Mouse (Mus musculus): ENCODE data around the gene Krtap5-5. TPM values are rescaled to one million over a fixed set of nuclear protein-coding genes. Genes with fewer than 3 reads are reported as not detected.

The Krtap5-5 gene
- not detected in 2 replicates for polyA plus RNA-seq (2012; rRNA removed)

DNA sequence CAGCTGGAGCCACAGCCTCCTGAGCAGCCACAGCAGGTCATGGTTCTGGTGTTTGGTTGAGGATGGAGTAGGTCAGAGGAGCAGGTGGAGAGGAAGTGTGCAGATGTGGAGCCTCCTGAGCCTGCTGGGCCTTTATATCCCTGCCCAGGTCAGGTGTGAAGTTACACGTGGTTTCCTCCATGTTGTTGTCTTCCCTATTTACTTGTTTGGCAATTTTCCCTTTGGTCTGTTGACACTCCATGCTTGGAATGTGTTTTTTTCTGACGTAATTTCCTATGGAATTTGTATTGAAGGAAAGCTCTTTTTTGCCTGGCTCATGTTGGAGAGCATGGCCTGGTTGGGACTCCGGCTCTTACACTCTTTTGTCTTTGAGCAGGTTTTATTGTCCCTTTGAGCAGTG is at the start of gene Krtap5-5:
Gene Krtap5-5, minus strand, starts transcription at position 101 of the 400 bp plus-strand sequence.

DNA sequence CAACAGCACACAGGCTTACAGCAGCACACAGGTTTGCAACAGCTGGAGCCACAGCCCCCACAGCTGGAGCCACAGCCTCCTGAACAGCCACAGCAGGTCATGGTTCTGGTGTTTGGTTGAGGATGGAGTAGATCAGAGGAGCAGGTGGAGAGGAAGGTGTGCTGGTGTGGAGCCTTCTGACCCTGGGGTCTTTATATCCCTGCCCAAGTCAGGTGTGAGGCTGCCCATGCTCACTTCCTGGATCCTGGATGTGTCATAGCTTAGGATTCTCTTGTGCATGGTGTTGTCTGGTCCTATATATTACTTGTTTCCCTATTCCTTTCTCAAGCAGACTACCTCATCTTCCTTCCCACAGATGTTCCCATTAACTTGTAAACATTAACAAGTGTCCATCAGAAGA is 44.5 kb upstream of the Krtap5-5 start, which contains the start of gene Gm4559:
Gene Gm4559, minus strand, starts transcription at position 101 of the 400 bp plus-strand sequence.

GRCm38 (mm10) chr7:142258254-142258653 is 28.5 kb upstream of the Krtap5-5 start, which contains the start of gene Gm2431:
Gene Gm2431 (minus strand): TSS chr7:142258354.

DNA sequence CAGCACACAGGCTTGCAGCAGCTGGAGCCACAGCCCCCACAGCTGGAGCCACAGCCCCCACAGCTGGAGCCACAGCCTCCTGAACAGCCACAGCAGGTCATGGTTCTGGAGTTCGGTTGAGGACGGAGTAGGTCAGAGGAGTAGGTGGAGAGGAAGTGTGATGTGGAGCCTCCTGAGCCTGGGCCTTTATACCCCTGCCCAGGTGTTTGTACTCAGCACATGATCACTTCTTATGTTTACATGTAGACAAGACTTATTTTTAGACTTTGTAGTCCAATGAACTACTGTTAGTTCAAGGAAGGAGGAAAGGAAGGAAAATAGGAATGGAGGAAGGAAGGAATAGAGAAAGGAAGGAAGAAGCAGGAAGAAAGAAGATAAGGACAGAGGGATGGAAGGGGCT is 11.2 kb upstream of the Krtap5-5 start, which contains the start of gene Gm40460:
Gene Gm40460, minus strand, starts transcription at position 101 of the 400 bp plus-strand sequence.

DNA sequence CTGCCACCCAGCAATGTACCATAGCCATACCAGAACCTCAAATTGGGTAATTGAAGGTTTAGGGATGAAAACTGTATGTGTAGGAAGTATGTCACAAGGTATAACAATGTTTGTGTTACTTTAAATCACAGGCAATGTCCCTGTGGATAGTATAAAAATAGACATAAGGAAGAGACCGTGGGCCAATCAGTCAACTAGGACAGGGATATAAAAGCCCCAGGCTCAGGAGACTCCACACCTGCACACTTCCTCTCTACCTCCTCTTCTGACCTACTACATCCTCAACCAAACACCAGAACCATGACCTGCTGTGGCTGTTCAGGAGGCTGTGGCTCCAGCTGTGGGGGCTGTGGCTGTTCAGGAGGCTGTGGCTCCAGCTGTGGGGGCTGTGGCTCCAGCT is 18.2 kb downstream of the Krtap5-5 start, which contains the start of gene Gm7579:
Gene Gm7579, plus strand, starts transcription at position 301 of the 400 bp plus-strand sequence.

GRCm38 (mm10) chr7:142201064-142201463 is 28.7 kb downstream of the Krtap5-5 start, which contains the start of gene Krtap5-3:
Gene Krtap5-3 (plus strand): TSS chr7:142201364.

GRCm38 (mm10) chr7:142190289-142190688 is 39.5 kb downstream of the Krtap5-5 start, which contains the start of gene Gm10153:
Gene Gm10153 (minus strand): TSS chr7:142190389.

Other genes starting within 250 kb of the Krtap5-5 start
- 35.8 and 47.0 TPM in 2 replicates for gene Mob2, start 168.9 kb downstream of the Krtap5-5 start, polyA plus RNA-seq (2012; rRNA removed)
- gene Dusp8, start 134.1 kb downstream of the Krtap5-5 start, polyA plus RNA-seq (2012; rRNA removed): 12.1 and 13.0 TPM in 2 replicates
- not detected in 2 replicates for gene Gm45618, start 109.2 kb downstream of the Krtap5-5 start, polyA plus RNA-seq (2012; rRNA removed)
- not detected in 2 replicates for gene Gm39115, start 93.9 kb downstream of the Krtap5-5 start, polyA plus RNA-seq (2012; rRNA removed)
- not detected in 2 replicates for gene Gm45337, start 85.4 kb downstream of the Krtap5-5 start, polyA plus RNA-seq (2012; rRNA removed)
- not detected in 2 replicates for gene Gm29735, start 72.9 kb downstream of the Krtap5-5 start, polyA plus RNA-seq (2012; rRNA removed)
- not detected in 2 replicates for gene Gm4553, start 64.2 kb downstream of the Krtap5-5 start, polyA plus RNA-seq (2012; rRNA removed)
- gene Krtap5-2, start 54.0 kb downstream of the Krtap5-5 start, polyA plus RNA-seq (2012; rRNA removed): not detected in 2 replicates
- gene Gm10153, start 39.6 kb downstream of the Krtap5-5 start, polyA plus RNA-seq (2012; rRNA removed): not detected in 2 replicates
- not detected in 2 replicates for gene Krtap5-3, start 28.6 kb downstream of the Krtap5-5 start, polyA plus RNA-seq (2012; rRNA removed)
- not detected in 2 replicates for gene Gm7579, start 18.1 kb downstream of the Krtap5-5 start, polyA plus RNA-seq (2012; rRNA removed)
- gene Gm40460, start 11.1 kb upstream of the Krtap5-5 start, polyA plus RNA-seq (2012; rRNA removed): not detected in 2 replicates
- gene Gm2431, start 28.4 kb upstream of the Krtap5-5 start, polyA plus RNA-seq (2012; rRNA removed): not detected in 2 replicates
- gene Gm4559, start 44.4 kb upstream of the Krtap5-5 start, polyA plus RNA-seq (2012; rRNA removed): not detected in 2 replicates
- not detected in 2 replicates for gene Krtap5-1, start 67.1 kb upstream of the Krtap5-5 start, polyA plus RNA-seq (2012; rRNA removed)
- gene Krtap5-4, start 73.6 kb upstream of the Krtap5-5 start, polyA plus RNA-seq (2012; rRNA removed): not detected in 2 replicates
- 5.0 and 5.6 TPM in 2 replicates for gene Ifitm10, start 143.8 kb upstream of the Krtap5-5 start, polyA plus RNA-seq (2012; rRNA removed)
- gene Gm49369, start 152.7 kb upstream of the Krtap5-5 start, polyA plus RNA-seq (2012; rRNA removed): 0.52 and 2.4 TPM in 2 replicates
- 813 and 888 TPM in 2 replicates for gene Ctsd, start 158.1 kb upstream of the Krtap5-5 start, polyA plus RNA-seq (2012; rRNA removed)
- 2.1 and 7.7 TPM in 2 replicates for gene Syt8, start 204.9 kb upstream of the Krtap5-5 start, polyA plus RNA-seq (2012; rRNA removed)
- gene Tnni2, start 211.8 kb upstream of the Krtap5-5 start, polyA plus RNA-seq (2012; rRNA removed): 6.2 and 8.1 TPM in 2 replicates
- 134 and 175 TPM in 2 replicates for gene Lsp1, start 230.8 kb upstream of the Krtap5-5 start, polyA plus RNA-seq (2012; rRNA removed)

All from ovary, adult 2 months (tissue).